Mouse (Mus musculus) activated CD4-positive, CD25-positive, alpha-beta regulatory T cell, adult 9 weeks (primary cell): ENCODE results near the gene B4galnt2. TPM values are rescaled to one million over a fixed set of nuclear protein-coding genes. Genes with fewer than 3 reads are reported as not detected.

Experiments used
- polyA plus RNA-seq: library from polyadenylated mRNA; unstranded; fragments of 100-300 nt; shearing (Covaris generic); gene quantifications from one replicate; pipeline ENCODE4 v1.2.1, GENCODE M21; 2017

Gene B4galnt2
- polyA plus RNA-seq, result 0.21 TPM

DNA sequence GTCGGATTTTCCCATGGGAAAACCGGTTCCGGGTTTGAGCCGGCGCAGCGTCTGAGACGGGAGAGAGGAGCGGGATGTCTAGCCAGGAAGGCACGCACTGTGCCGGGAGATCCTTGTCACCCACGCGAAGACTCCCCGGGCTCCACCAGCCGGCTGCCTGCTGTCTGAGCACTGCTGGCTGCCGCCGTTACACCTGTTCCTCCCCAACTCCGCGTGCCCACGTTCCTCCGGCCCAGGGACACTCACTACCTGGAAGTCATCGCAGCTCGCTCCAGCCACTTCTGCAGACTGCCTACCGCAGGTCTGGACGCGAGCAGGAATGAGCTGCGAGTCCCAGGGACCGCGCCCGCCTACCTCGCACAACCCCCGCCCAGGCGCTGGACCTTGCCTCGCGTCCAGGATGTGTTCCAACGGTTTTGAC, at the start of gene B4galnt2:
Gene B4galnt2, minus strand, starts transcription at position 321 of the 421 bp plus-strand sequence.

DNA sequence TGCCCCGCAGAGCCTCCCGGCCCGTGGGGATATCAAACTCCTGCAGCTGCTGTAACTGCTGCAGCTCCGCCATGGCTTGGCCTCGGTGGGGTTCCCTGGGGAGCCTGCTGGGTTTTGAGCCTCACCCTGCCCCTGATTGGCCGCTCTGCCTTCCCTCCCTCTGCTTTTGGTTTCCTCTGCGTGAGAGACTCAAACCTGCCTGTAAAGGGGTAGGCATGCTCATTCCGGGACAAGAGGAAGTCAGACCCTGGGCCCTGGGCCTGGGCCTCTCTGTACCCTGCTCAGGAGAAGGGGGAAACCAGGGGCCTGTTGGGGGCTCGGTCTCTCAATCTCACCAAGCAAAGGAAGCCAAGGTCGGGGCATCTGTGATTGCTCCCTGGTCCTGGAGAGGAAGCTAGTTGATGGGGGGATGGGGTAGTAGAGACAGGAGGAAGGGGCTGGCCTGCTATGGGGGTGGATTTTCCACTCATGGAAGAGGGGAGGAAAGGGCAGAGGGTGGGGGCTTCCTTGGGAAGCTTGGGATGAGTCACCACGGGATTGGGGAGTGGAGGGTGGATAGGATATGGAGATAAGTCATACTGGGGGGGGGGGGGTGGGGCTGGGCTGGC, 72.5 kb downstream of the B4galnt2 start, which contains the start of gene Abi3:
Gene Abi3, minus strand, starts transcription at position 403 of the 608 bp plus-strand sequence.

DNA sequence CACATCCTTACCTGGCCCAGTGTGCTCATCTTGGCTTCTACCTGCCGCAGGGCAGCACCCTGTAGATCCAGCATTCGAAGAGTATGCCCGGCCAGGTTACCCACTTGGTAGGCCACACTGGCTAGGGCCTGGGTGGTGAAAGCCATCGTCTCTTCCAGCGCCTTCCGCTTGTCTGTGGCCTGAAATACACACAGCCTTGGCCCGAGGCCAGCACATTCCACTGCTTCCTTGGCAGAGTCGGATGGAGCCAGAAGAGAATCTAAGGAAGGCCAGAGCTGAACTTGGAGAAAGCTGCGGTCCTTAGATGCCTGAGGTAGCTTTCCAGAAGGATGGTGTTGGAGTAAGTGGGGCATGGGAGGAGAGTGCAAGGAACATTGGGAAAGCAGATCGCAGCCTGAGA, 77.6 kb downstream of the B4galnt2 start, which contains the start of gene Gngt2:
Gene Gngt2, plus strand, starts transcription at position 158 of the 400 bp plus-strand sequence.

DNA sequence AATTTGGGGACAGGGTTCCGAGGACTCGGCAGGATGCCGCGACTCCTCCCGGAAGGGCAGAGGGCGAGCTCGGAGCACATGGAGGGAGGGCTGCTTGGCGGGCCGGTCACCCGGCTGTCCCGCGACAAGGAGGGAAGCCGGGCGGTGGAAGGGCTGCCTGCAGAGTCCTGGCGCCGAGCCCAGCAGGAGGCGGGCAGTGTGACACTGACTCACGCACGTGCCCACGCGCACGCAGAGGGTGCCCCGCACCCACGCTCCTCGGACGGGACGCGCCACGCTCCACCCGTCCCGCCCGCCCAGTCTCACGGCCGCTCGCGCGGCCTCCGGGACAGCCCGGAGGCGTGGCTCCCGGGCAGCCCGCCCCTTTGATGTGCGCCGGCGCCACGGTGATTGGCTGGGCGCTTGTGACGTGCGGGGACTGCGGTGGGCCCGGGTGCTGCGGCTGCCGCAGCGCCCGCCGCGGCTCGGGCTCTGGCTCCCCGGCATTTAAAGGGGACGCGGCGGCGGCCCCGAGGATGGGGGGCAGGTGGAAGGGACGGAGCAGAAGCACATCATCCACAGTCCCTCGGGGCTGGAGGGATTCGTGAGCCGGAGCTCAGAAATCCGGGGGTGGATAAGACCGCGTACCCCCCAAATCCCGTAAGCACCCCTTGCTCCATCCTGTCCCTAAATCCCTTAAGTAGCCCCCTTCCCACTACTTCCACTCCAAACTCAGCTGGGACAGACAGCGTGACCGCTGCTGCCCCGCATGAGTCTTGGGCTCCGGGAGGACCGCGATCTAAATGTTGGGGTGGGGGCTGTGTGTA, 90.4 kb downstream of the B4galnt2 start, which contains the start of gene Phospho1:
Gene Phospho1, plus strand, starts transcription at position 429 of the 806 bp plus-strand sequence.

Other genes with a start within 250 kb of the B4galnt2 start
- 107 TPM for gene Phb, start 247.9 kb downstream of the B4galnt2 start, polyA plus RNA-seq
- 6.4 TPM for gene Zfp652, start 202.2 kb downstream of the B4galnt2 start, polyA plus RNA-seq
- 1.8 TPM for gene B130006D01Rik, start 191.3 kb downstream of the B4galnt2 start, polyA plus RNA-seq
- gene Phospho1, start 90.4 kb downstream of the B4galnt2 start, polyA plus RNA-seq, result not detected
- 50.0 TPM for gene Gngt2, start 77.7 kb downstream of the B4galnt2 start, polyA plus RNA-seq
- 64.6 TPM for gene Abi3, start 72.4 kb downstream of the B4galnt2 start, polyA plus RNA-seq
- not detected for gene Igf2bp1, start 91.0 kb upstream of the B4galnt2 start, polyA plus RNA-seq
- gene Gip, start 109.7 kb upstream of the B4galnt2 start, polyA plus RNA-seq, result not detected
- gene Snf8, start 120.0 kb upstream of the B4galnt2 start, polyA plus RNA-seq, result 82.3 TPM
- 8.9 TPM for gene Ube2z, start 150.5 kb upstream of the B4galnt2 start, polyA plus RNA-seq
- 339 TPM for gene Atp5g1, start 160.8 kb upstream of the B4galnt2 start, polyA plus RNA-seq
- not detected for gene Calcoco2, start 197.1 kb upstream of the B4galnt2 start, polyA plus RNA-seq
- not detected for gene Ttll6, start 218.9 kb upstream of the B4galnt2 start, polyA plus RNA-seq